Mouse (Mus musculus): ENCODE data around the gene Fam155a. TPM values are rescaled to one million over a fixed set of nuclear protein-coding genes. Genes with fewer than 3 reads are reported as not detected.

The Fam155a gene
- polyA plus RNA-seq, 1 experiment from 2014 or later: 6.6 TPM

GRCm38 (mm10) chr8:9795724-9796123 is 24.8 kb upstream of the Fam155a start:
- WGBS: 95% methylated on average over 6 of the region's 6 CpGs
- no peak overlapping the region for H3K9ac ChIP-seq (ENCODE audit: low read length)
- DNase-seq (ENCODE audit: low spot score): no peak

GRCm38 (mm10) chr8:9793351-9793750 is 22.4 kb upstream of the Fam155a start:
- H3K27me3 ChIP-seq (ENCODE audit: control insufficient read depth, insufficient read depth, low read length): no peaks in the 10 kb centered on the region
- WGBS: 70% methylated on average over 9 of the region's 9 CpGs
- H3K9me3 ChIP-seq (ENCODE audit: control insufficient read depth, low read length): no peaks in the 10 kb centered on the region
- H3K36me3 ChIP-seq (ENCODE audit: control insufficient read depth, insufficient read depth, low read length): no peaks in the 10 kb centered on the region
- ATAC-seq (ENCODE audit: insufficient read depth, low FRiP score, low TSS enrichment) (no peak), DNase-seq (ENCODE audit: low spot score) (no peak)
- no peak overlapping the region for H3K4me3 ChIP-seq (ENCODE audit: low read depth, low read length)
- no peak overlapping the region for H3K4me2 ChIP-seq (ENCODE audit: low read depth)
- no peak overlapping the region for H3K9ac ChIP-seq (ENCODE audit: low read length)
- no peaks in the 10 kb centered on the region for H3K4me1 ChIP-seq (ENCODE audit: control insufficient read depth, insufficient read depth, low read length)
- no peak overlapping the region for H3K27ac ChIP-seq (ENCODE audit: low read depth, low read length)

More at GRCm38 (mm10) chr8:9795724-9796123, 24.8 kb upstream of the Fam155a start:
- H3K36me3 ChIP-seq (ENCODE audit: control insufficient read depth, insufficient read depth, low read length): no peaks in the 10 kb centered on the region
- no peaks in the 10 kb centered on the region for H3K27me3 ChIP-seq (ENCODE audit: control insufficient read depth, insufficient read depth, low read length)
- no peak overlapping the region for H3K4me3 ChIP-seq (ENCODE audit: low read depth, low read length)
- H3K4me2 ChIP-seq (ENCODE audit: low read depth): no peak overlapping the region
- H3K9me3 ChIP-seq (ENCODE audit: control insufficient read depth, low read length): no peaks in the 10 kb centered on the region
- H3K4me1 ChIP-seq (ENCODE audit: control insufficient read depth, insufficient read depth, low read length): no peaks in the 10 kb centered on the region
- H3K27ac ChIP-seq (ENCODE audit: low read depth, low read length): no peak overlapping the region
- no peak for ATAC-seq (ENCODE audit: insufficient read depth, low FRiP score, low TSS enrichment)

- H3K36me3 ChIP-seq (ENCODE audit: control insufficient read depth, insufficient read depth, low read length): no peaks in the 10 kb centered on the region
- no peak overlapping the region for H3K4me2 ChIP-seq (ENCODE audit: low read depth)
- ATAC-seq (ENCODE audit: insufficient read depth, low FRiP score, low TSS enrichment): no peak
- no peak for DNase-seq (ENCODE audit: low spot score)
- H3K9ac ChIP-seq (ENCODE audit: low read length): no peak overlapping the region
- no peaks in the 10 kb centered on the region for H3K27me3 ChIP-seq (ENCODE audit: control insufficient read depth, insufficient read depth, low read length)
- no peaks in the 10 kb centered on the region for H3K9me3 ChIP-seq (ENCODE audit: control insufficient read depth, low read length)
- no peak overlapping the region for H3K4me3 ChIP-seq (ENCODE audit: low read depth, low read length)
- WGBS: 93% methylated on average over 10 of the region's 10 CpGs
- no peak overlapping the region for H3K27ac ChIP-seq (ENCODE audit: low read depth, low read length)
- no peaks in the 10 kb centered on the region for H3K4me1 ChIP-seq (ENCODE audit: control insufficient read depth, insufficient read depth, low read length)
Observed at GRCm38 (mm10) chr8:9780332-9780731, 9.4 kb upstream of the Fam155a start.

- Histone ChIP-seq H3K4me3 (ENCODE audit: low read depth, low read length) (no peak overlapping the region), H3K4me1 (ENCODE audit: control insufficient read depth, insufficient read depth, low read length) (no peaks in the 10 kb centered on the region), H3K9me3 (ENCODE audit: control insufficient read depth, low read length) (no peaks in the 10 kb centered on the region), H3K36me3 (ENCODE audit: control insufficient read depth, insufficient read depth, low read length) (no peaks in the 10 kb centered on the region), H3K9ac (ENCODE audit: low read length) (no peak overlapping the region), H3K4me2 (ENCODE audit: low read depth) (no peak overlapping the region), H3K27me3 (ENCODE audit: control insufficient read depth, insufficient read depth, low read length) (0 out of 2 replicates have a peak, but pooled peaks cover 4% of the 10 kb centered on the region), H3K27ac (ENCODE audit: low read depth, low read length) (no peak overlapping the region)
- WGBS: 77% methylated on average over 8 of the region's 8 CpGs
- DNase-seq (ENCODE audit: low spot score): no peak
- no peak for ATAC-seq (ENCODE audit: insufficient read depth, low FRiP score, low TSS enrichment)
Observed at GRCm38 (mm10) chr8:9778148-9778547, 7.2 kb upstream of the Fam155a start.

GRCm38 (mm10) chr8:9776818-9777217 is 5.9 kb upstream of the Fam155a start:
- Histone ChIP-seq H3K4me2 (ENCODE audit: low read depth) (no peak overlapping the region), H3K4me1 (ENCODE audit: control insufficient read depth, insufficient read depth, low read length) (no peaks in the 10 kb centered on the region), H3K9ac (ENCODE audit: low read length) (no peak overlapping the region), H3K36me3 (ENCODE audit: control insufficient read depth, insufficient read depth, low read length) (no peaks in the 10 kb centered on the region), H3K9me3 (ENCODE audit: control insufficient read depth, low read length) (no peaks in the 10 kb centered on the region), H3K27ac (ENCODE audit: low read depth, low read length) (no peak overlapping the region), H3K4me3 (ENCODE audit: low read depth, low read length) (no peak overlapping the region), H3K27me3 (ENCODE audit: control insufficient read depth, insufficient read depth, low read length) (0 out of 2 replicates have a peak, but pooled peaks cover 11% of the 10 kb centered on the region)
- no peak for ATAC-seq (ENCODE audit: insufficient read depth, low FRiP score, low TSS enrichment)
- no peak for DNase-seq (ENCODE audit: low spot score)
- 88% methylated on average over 10 of the region's 10 CpGs for WGBS

GRCm38 (mm10) chr8:9772519-9772840 is 1.5 kb upstream of the Fam155a start:
- H3K4me3 ChIP-seq (ENCODE audit: low read depth, low read length): peak overlapping the region; percentile 66
- no peaks in the 10 kb centered on the region for H3K9me3 ChIP-seq (ENCODE audit: control insufficient read depth, low read length)
- H3K9ac ChIP-seq (ENCODE audit: low read length): peak overlapping the region; percentile 65
- H3K4me1 ChIP-seq (ENCODE audit: control insufficient read depth, insufficient read depth, low read length): no peaks in the 10 kb centered on the region
- DNase-seq (ENCODE audit: low spot score): peak; percentile 52
- ATAC-seq (ENCODE audit: insufficient read depth, low FRiP score, low TSS enrichment): peak; percentile 39
- WGBS: 4% methylated on average over 6 of the region's 6 CpGs
- H3K27me3 ChIP-seq (ENCODE audit: control insufficient read depth, insufficient read depth, low read length): peaks cover 14% of the 10 kb centered on the region; the same call in 1 of the 2 replicates
- H3K27ac ChIP-seq (ENCODE audit: low read depth, low read length): no peak overlapping the region
- no peaks in the 10 kb centered on the region for H3K36me3 ChIP-seq (ENCODE audit: control insufficient read depth, insufficient read depth, low read length)
- peak overlapping the region; percentile 86 for H3K4me2 ChIP-seq (ENCODE audit: low read depth)

- Histone ChIP-seq H3K9ac (ENCODE audit: low read length) (peak overlapping the region; percentile 65), H3K4me1 (ENCODE audit: control insufficient read depth, insufficient read depth, low read length) (no peaks in the 10 kb centered on the region), H3K36me3 (ENCODE audit: control insufficient read depth, insufficient read depth, low read length) (no peaks in the 10 kb centered on the region), H3K27ac (ENCODE audit: low read depth, low read length) (no peak overlapping the region), H3K9me3 (ENCODE audit: control insufficient read depth, low read length) (no peaks in the 10 kb centered on the region), H3K4me2 (ENCODE audit: low read depth) (peak overlapping the region; percentile 86), H3K27me3 (ENCODE audit: control insufficient read depth, insufficient read depth, low read length) (peaks cover 14% of the 10 kb centered on the region; the same call in 1 of the 2 replicates), H3K4me3 (ENCODE audit: low read depth, low read length) (peak overlapping the region; percentile 66)
- ATAC-seq (ENCODE audit: insufficient read depth, low FRiP score, low TSS enrichment): peak; percentile 62
- DNase-seq (ENCODE audit: low spot score): peak; percentile 52
- WGBS: under 1% methylated on average over 55 of the region's 55 CpGs
Observed at GRCm38 (mm10) chr8:9771606-9772518, 901 bp upstream of the Fam155a start.

GRCm38 (mm10) chr8:9770261-9770998 is 531 bp downstream of the Fam155a start:
- under 1% methylated on average over 48 of the region's 48 CpGs for WGBS
- H3K4me1 ChIP-seq (ENCODE audit: control insufficient read depth, insufficient read depth, low read length): no peaks in the 10 kb centered on the region
- ATAC-seq (ENCODE audit: insufficient read depth, low FRiP score, low TSS enrichment): peak; percentile 39; the same call in 1 of the 2 replicates
- peak overlapping the region; percentile 86 for H3K4me2 ChIP-seq (ENCODE audit: low read depth)
- peak; percentile 60 for DNase-seq (ENCODE audit: low spot score)
- H3K36me3 ChIP-seq (ENCODE audit: control insufficient read depth, insufficient read depth, low read length): no peaks in the 10 kb centered on the region
- H3K27me3 ChIP-seq (ENCODE audit: control insufficient read depth, insufficient read depth, low read length): peaks cover 14% of the 10 kb centered on the region; the same call in 1 of the 2 replicates
- peak overlapping the region; percentile 65 for H3K9ac ChIP-seq (ENCODE audit: low read length)
- H3K27ac ChIP-seq (ENCODE audit: low read depth, low read length): peak overlapping the region; percentile 41; the same call in 1 of the 2 replicates
- peak overlapping the region; percentile 66 for H3K4me3 ChIP-seq (ENCODE audit: low read depth, low read length)
- no peaks in the 10 kb centered on the region for H3K9me3 ChIP-seq (ENCODE audit: control insufficient read depth, low read length)

Data from neural tube, embryonic 11.5 days (tissue).